Mouse (Mus musculus) kidney, embryonic 15.5 days (tissue): ENCODE results near the gene Tbc1d14. TPM values are rescaled to one million over a fixed set of nuclear protein-coding genes. Genes with fewer than 3 reads are reported as not detected.

Experiments used
- ATAC-seq: fragments of 200-750 bp; cut with Nextera tagmentation; replicated peaks from 2 replicates; pipeline ENCODE4 v1.8.0; 2017; ENCODE audit warnings: moderate TSS enrichment; ENCODE audit not compliant: low FRiP score
- H3K27ac ChIP-seq: fragments of 300-500 bp; sonication (generic); 2 replicates; pipeline ENCODE4 v1.5.1; 2015; ENCODE audit warnings: mild to moderate bottlenecking, inconsistent platforms
- H3K27me3 ChIP-seq: fragments of 300-500 bp; sonication (generic); 2 replicates; pipeline ENCODE4 v1.6.1; 2015; ENCODE audit warnings: inconsistent platforms
- H3K36me3 ChIP-seq: fragments of 300-500 bp; sonication (generic); 2 replicates; pipeline ENCODE4 v1.6.1; 2015; ENCODE audit warnings: inconsistent platforms
- H3K4me1 ChIP-seq: fragments of 300-500 bp; sonication (generic); 2 replicates; pipeline ENCODE4 v1.6.1; 2015; ENCODE audit warnings: inconsistent platforms
- H3K4me2 ChIP-seq: fragments of 300-500 bp; sonication (generic); 2 replicates; pipeline ENCODE4 v1.6.1; 2015; ENCODE audit warnings: moderate library complexity, mild to moderate bottlenecking, inconsistent platforms
- H3K4me3 ChIP-seq: fragments of 300-500 bp; sonication (generic); replicated peaks from 2 replicates; pipeline ENCODE4 v1.5.1; 2015; ENCODE audit warnings: mild to moderate bottlenecking, inconsistent platforms
- H3K9ac ChIP-seq: fragments of 300-500 bp; sonication (generic); 2 replicates; pipeline ENCODE4 v1.6.1; 2015; ENCODE audit warnings: mild to moderate bottlenecking, inconsistent platforms
- H3K9me3 ChIP-seq: fragments of 300-500 bp; sonication (generic); replicated peaks from 2 replicates; pipeline ENCODE4 v1.6.1; 2016; ENCODE audit warnings: inconsistent platforms
- WGBS: fragments of 180-500 bp; shearing (Covaris S2); methylation state at CpG from one replicate; pipeline ENCODE4 v1.1.7; 2015; ENCODE audit warnings: mixed read lengths; 5-methylcytosine and 5-hydroxymethylcytosine counted together
- polyA plus RNA-seq: library from polyadenylated mRNA; unstranded; fragments of >200 nt; fragmentation: Nextera tagmentation; extraction: Ambion mirVana; gene quantifications from 2 replicates; pipeline ENCODE4 v1.2.1, GENCODE M21; 2015

Tbc1d14 gene
- polyA plus RNA-seq, 1 experiment from 2014 or later, result 46.2 TPM

DNA sequence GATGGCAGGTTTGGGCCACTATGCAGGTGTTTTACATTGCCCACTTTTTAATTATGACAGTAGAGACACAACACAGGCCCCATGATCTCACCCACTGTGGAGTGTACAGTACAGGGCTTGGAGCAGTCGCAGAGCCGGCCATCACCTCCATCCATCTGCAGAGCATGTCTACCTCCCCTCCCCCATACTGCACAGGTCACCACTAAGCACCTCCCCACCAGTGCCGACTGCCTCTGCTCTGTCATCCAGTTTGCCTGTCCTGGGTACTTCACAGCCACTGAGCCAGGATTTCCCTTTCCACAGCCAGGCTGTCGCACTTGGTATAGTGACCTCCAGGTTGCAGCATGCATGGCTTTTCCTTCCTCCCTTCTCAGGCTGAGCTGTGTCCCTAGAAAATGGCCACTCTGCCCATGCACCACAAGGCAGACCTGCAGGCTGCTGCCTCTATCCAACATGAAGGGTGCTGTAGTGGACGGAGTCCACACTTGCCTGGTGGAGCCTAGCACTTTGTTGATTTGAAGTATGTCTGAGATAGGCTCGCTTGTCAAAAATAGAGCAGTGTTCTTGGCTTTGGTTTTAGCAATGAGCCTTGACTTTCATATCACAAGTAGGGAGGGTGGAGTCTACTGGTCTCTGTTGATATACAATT is 143.2 kb downstream of the Tbc1d14 start:
- Histone ChIP-seq H3K4me3 (no peak overlapping the region), H3K4me1 (peaks cover 3% of the 10 kb centered on the region; the same call in 1 of the 2 replicates), H3K4me2 (no peak overlapping the region), H3K27me3 (no peaks in the 10 kb centered on the region), H3K9ac (no peak overlapping the region), H3K9me3 (no peaks in the 10 kb centered on the region), H3K36me3 (no peaks in the 10 kb centered on the region), H3K27ac (no peak overlapping the region)
- peak; percentile 54; the same call in 1 of the 2 replicates for ATAC-seq
- WGBS, result 70% methylated on average over 6 of the region's 6 CpGs

DNA sequence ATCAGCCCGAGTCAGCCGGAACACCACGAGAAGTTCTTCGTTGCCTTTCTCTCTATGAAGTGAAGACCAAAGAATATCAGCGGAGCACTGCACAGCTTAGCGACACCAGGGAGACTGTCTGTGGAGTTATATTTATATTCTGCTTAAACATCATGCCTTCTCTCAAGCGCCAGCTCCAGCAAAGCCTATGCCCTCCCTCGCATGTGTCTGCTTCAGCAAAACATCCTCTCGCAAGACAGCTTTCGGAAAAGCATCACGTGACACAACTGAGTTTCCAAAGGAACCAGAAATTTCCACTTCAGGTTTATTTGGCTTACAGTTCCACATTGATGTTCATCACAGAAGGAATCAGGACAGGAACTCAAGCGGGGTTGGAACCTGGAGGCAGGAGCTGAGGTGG is 145.2 kb downstream of the Tbc1d14 start:
- Histone ChIP-seq H3K4me2 (no peak overlapping the region), H3K9me3 (no peaks in the 10 kb centered on the region), H3K27me3 (no peaks in the 10 kb centered on the region), H3K36me3 (no peaks in the 10 kb centered on the region), H3K4me3 (no peak overlapping the region), H3K4me1 (peaks cover 3% of the 10 kb centered on the region; the same call in 1 of the 2 replicates), H3K9ac (no peak overlapping the region), H3K27ac (no peak overlapping the region)
- 90% methylated on average over 12 of the region's 12 CpGs for WGBS
- ATAC-seq, result no peak

DNA sequence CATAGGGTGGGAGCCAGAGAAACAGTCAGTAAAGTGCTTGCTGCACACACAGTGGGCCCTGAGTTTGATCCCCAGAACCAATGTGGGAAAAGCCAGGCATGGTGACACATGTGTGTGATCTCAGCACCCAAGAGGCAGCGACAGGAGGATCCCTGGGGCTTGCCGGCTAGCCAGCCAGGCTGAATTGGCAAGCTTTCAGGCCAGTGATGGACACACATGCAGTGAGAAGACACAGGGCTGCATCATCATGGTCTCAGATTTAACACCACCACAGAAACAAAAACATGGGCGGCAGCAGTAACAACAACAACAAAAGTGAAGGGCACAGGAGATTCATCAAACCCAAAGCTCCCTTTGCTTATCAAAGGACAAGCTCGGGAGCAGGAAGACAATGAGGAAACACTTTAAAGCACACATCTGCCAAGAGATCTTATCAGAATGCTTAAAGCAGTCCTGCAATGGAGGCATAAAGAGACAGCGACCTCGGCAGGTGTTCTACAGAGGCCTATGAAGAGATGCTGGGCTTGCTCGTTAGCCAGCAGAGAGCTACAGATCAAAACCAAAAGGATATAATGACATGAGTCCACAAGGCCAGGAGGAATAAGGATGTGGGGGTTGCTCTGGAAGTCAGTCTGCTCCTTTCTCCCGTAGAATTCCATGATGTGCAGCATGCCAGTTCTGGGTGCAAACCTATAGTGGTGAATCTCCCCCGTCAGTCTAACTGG is 146.7 kb downstream of the Tbc1d14 start:
- no peaks in the 10 kb centered on the region for H3K27me3 ChIP-seq
- no peak for ATAC-seq
- H3K27ac ChIP-seq, result no peak overlapping the region
- H3K9me3 ChIP-seq, result no peaks in the 10 kb centered on the region
- no peak overlapping the region for H3K9ac ChIP-seq
- no peaks in the 10 kb centered on the region for H3K36me3 ChIP-seq
- peaks cover 2% of the 10 kb centered on the region; the same call in 1 of the 2 replicates for H3K4me1 ChIP-seq
- WGBS, result 51% methylated on average over 9 of the region's 9 CpGs
- H3K4me2 ChIP-seq, result no peak overlapping the region
- H3K4me3 ChIP-seq, result no peak overlapping the region

DNA sequence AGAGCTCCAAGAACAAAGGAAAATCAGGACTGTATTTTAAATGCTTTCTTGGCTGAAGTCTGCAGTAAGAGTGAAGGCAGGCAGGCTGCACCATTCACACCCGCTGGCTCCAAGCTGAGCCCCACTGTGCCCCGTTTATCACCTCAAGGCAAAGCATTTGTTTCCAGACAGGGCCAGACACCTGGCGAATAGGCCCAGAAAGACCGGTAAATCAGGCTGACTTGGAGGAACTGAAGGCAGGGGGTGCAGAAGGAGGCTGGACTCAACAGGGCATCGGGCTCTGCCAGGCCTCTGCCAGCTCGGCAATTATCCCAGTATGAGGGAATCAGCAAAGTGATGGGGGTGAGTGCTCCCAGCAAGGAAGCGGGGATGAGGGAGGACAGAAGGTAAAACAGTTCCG is 148.0 kb downstream of the Tbc1d14 start:
- Histone ChIP-seq H3K9me3 (no peaks in the 10 kb centered on the region), H3K27me3 (no peaks in the 10 kb centered on the region), H3K4me3 (no peak overlapping the region), H3K4me2 (no peak overlapping the region), H3K27ac (no peak overlapping the region), H3K4me1 (no peaks in the 10 kb centered on the region), H3K9ac (no peak overlapping the region), H3K36me3 (no peaks in the 10 kb centered on the region)
- 30% methylated on average over 8 of the region's 8 CpGs for WGBS
- ATAC-seq, result no peak

DNA sequence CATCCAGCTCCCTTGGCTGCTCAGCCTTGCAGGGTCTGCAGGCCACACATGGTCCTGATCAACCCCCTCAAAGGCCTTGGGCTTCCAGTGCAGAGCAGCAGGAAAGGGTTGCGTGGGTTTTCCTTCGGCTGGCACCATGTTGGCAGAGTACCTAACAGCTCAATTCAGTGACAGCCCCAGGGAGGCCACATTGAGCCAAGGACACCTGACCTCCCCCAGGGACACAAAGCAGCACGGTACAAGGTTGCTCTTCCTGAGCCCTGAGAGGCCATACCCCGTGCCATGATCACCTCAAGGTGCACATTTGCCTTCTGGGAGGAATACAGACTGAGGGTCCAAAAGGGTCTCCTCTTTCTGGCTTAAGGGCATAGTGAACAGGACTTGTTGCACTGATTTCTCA is 148.5 kb downstream of the Tbc1d14 start:
- H3K4me3 ChIP-seq, result no peak overlapping the region
- H3K27me3 ChIP-seq, result no peaks in the 10 kb centered on the region
- H3K9ac ChIP-seq, result no peak overlapping the region
- no peak for ATAC-seq
- no peak overlapping the region for H3K4me2 ChIP-seq
- no peak overlapping the region for H3K27ac ChIP-seq
- 56% methylated on average over 4 of the region's 4 CpGs for WGBS
- no peaks in the 10 kb centered on the region for H3K36me3 ChIP-seq
- H3K4me1 ChIP-seq, result no peaks in the 10 kb centered on the region
- H3K9me3 ChIP-seq, result no peaks in the 10 kb centered on the region

DNA sequence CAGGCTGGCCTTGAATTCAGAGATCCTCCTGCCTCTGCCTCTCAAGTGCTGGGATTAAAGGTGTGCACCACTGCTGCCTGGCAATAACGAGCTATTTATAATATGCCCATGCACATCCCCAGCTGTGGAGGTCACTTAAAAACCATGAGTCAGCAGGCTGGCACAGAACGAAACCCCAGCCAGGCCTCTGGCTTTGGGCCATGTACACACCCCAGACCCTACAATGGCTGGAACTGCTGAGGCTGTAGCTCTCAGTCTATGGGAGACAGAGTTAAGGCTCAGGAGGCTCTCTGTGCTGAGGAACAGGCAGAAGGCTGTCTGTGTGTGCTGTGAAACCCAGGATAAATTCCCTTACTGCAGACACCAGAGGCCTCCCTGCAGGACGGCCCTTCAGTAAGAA is 152.3 kb downstream of the Tbc1d14 start:
- no peak for ATAC-seq
- 77% methylated on average over 3 of the region's 3 CpGs for WGBS
- Histone ChIP-seq H3K4me1 (no peaks in the 10 kb centered on the region), H3K9me3 (no peaks in the 10 kb centered on the region), H3K27me3 (no peaks in the 10 kb centered on the region), H3K36me3 (no peaks in the 10 kb centered on the region), H3K27ac (no peak overlapping the region), H3K9ac (no peak overlapping the region), H3K4me3 (no peak overlapping the region), H3K4me2 (no peak overlapping the region)

Other genes starting within 250 kb of the Tbc1d14 start
- gene Sorcs2, start 195.1 kb downstream of the Tbc1d14 start, polyA plus RNA-seq, result 11.0 and 12.9 TPM in 2 replicates
- gene Grpel1, start 128.3 kb downstream of the Tbc1d14 start, polyA plus RNA-seq, result 56.0 and 56.1 TPM in 2 replicates
- gene Tada2b, start 109.0 kb downstream of the Tbc1d14 start, polyA plus RNA-seq, result 1.8 and 2.1 TPM in 2 replicates
- gene Ccdc96, start 108.7 kb downstream of the Tbc1d14 start, polyA plus RNA-seq, result 0.66 and 0.90 TPM in 2 replicates
- gene D5Ertd579e, start 102.7 kb upstream of the Tbc1d14 start, polyA plus RNA-seq, result 19.7 and 21.6 TPM in 2 replicates
- 25.6 and 26.7 TPM in 2 replicates for gene Bloc1s4, start 155.4 kb upstream of the Tbc1d14 start, polyA plus RNA-seq
- 474 and 520 TPM in 2 replicates for gene Mrfap1, start 203.5 kb upstream of the Tbc1d14 start, polyA plus RNA-seq
- gene Man2b2, start 237.4 kb upstream of the Tbc1d14 start, polyA plus RNA-seq, result 12.2 and 12.9 TPM in 2 replicates